In the genomic region with DNA sequence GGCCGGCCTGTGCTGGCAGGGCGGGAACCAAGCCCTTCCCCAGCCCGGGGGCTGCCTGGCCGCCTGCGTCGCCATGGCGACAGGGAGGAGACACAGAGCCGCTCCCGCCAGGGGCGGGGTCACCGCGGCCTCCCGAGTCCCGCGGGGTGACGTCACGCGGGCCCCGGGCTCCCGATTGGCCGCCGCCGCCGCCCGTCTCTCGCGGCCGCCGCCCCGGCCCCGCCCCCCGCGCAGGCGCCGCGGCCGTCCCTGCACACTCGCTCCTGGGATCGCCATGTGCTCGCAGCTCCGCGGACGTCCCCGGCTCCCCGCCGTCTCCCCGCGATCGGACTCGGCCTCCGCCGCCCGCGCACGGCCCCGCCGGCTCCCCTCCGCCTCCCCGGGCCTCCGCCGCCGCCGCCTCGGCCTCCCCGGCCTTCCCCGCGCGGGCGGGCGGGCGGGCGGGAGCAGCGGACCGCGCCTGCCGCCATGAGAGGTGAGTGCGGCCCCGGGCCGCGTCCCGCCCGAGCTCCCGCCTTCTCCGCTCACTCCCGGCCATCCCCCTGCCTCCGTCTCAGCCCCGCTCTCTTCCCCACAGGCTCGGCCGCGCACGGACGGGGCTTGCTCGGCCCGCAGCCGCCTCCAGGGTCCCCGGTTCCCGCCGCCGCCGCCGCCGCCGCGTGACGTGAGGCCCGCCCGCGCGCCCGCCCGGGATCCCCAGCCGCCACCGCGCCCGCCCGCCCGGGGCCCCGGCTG, we compare ENCODE assay signal across 8 mouse cellular contexts. TPM values are rescaled to one million over a fixed set of nuclear protein-coding genes. Genes with fewer than 3 reads are reported as not detected.
DNase-seq lines count a peak whose midpoint lies in the region; ATAC-seq lines count a peak whose summit lies in the region.
"Not testable (repeated sequence)": the region's sequence is repeated elsewhere in the genome, so short reads cannot be mapped to it uniquely, and the experiment has no call there.

A gene (plus strand): TSS at position 644 of the 735 bp plus-strand sequence.

- H3K4me2 ChIP-seq in hindbrain, embryonic 14.5 days (replicated peaks): peak within 1 kb of the TSS; percentile 39

- peak within 1 kb of the TSS; percentile 62 for H3K9ac ChIP-seq in hindbrain, embryonic 14.5 days

- H3K36me3 ChIP-seq in hindbrain, embryonic 14.5 days (replicated peaks; ENCODE audit: control insufficient read depth, insufficient read depth): peaks cover 26% of the 10 kb centered on the region

- DNase-seq in T-cell, adult 2 months (ENCODE audit: low spot score): peak; percentile 96
- DNase-seq in cerebellum, postnatal 25 days: peak; percentile 99 to 100
- DNase-seq in frontal cortex, postnatal 36 days (ENCODE audit: low spot score in 2 of 2): peak; percentile 97 to 98
- peak; percentile 94 for DNase-seq in hindbrain, embryonic 14.5 days (ENCODE audit: low spot score)
- peak; percentile 95 for DNase-seq in left cerebral cortex, adult 11 months (ENCODE audit: low spot score)
- DNase-seq in lung, postnatal 4 days: peak; percentile 99 to 100
- DNase-seq in retina, postnatal 7 days (ENCODE audit: low read depth, low spot score): peak; percentile 99
- peak; percentile 90 to 100 for DNase-seq in urinary bladder, adult 18-20 months (ENCODE audit: low spot score in 2 of 2)

- peak; percentile 88 for ATAC-seq in hindbrain, embryonic 14.5 days (ENCODE audit: low FRiP score)

- H3K4me3 ChIP-seq in hindbrain, embryonic 14.5 days (replicated peaks; ENCODE audit: low read length): peak within 1 kb of the TSS; percentile 42

- peaks cover 44% of the 10 kb centered on the region for H3K9me3 ChIP-seq in hindbrain, embryonic 14.5 days (ENCODE audit: control insufficient read depth, low read length)

- H3K27ac ChIP-seq in hindbrain, embryonic 14.5 days: peak within 1 kb of the TSS; percentile 76

- 68% methylated on average over 115 of the region's 118 CpGs for WGBS in hindbrain, embryonic 14.5 days

- not testable (repeated sequence) for H3K27me3 ChIP-seq in hindbrain, embryonic 14.5 days (ENCODE audit: control insufficient read depth, insufficient read depth, low read length)

- H3K4me1 ChIP-seq in hindbrain, embryonic 14.5 days (replicated peaks; ENCODE audit: control insufficient read depth, insufficient read depth, low read length): not testable (repeated sequence)

RNA-seq across cellular contexts. Expression of the gene that starts here (rescaled TPM):
- polyA plus RNA-seq in hindbrain, embryonic 14.5 days (2014; fragmentation: Nextera tagmentation; extraction: Ambion mirVana): 109 and 130 TPM in 2 replicates

Comparison
In these comparisons a context has a peak if more than half of its experiments do, and no peak if none do; other contexts are left out.
1. Peak in every context shown above with its lines: DNase-seq, ATAC-seq, H3K4me3 ChIP-seq and H3K27ac ChIP-seq.